Mouse (Mus musculus) inflammation-experienced regulatory T-cells (primary cell): ENCODE data around the gene Plekhs1. TPM values are rescaled to one million over a fixed set of nuclear protein-coding genes. Genes with fewer than 3 reads are reported as not detected.

Experiments used
- polyA plus RNA-seq, 2 experiments: library from polyadenylated mRNA; unstranded; fragments of 100-300 nt; shearing (Covaris generic); gene quantifications; one replicate each; pipeline ENCODE4 v1.2.1; 2017

Gene Plekhs1
- not detected for polyA plus RNA-seq

DNA sequence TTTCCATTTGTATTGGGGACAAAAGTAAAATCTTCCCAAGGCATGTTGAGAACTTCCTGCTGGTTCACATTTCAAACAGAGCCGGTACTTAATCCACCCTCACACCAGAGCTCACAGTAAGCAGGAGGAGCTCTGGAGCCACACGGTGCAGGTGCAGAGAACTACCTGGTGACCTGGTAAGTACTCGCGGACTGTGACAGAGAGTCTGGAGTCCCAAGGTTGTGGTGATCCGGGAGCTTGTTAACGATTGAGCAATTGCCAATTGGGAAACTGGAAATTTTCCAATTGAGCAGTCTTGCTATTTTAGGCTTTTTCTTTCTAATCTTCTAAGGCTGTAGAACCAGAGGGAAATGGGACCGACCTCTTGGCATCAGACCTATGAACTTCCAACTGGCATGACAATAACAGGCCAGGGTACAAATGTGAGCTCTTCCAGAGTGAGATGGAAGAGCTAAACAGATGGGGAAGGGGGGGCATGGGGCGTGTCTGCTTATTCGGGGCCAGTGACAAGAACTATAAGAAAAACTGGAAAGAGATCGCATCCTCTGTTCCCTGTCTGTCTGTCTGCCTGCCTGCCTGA, at the start of gene Plekhs1:
TSS of gene Plekhs1 (plus strand) at position 119 of the 580 bp plus-strand sequence.

Other genes starting within 250 kb of the Plekhs1 start
- under 1 TPM in 1 of 2 experiments, not detected in 1; 0.98 TPM for gene Habp2, start 174.5 kb upstream of the Plekhs1 start, polyA plus RNA-seq
- under 1 TPM; 0.05 to 0.48 TPM for gene Nrap, start 71.6 kb upstream of the Plekhs1 start, polyA plus RNA-seq
- 10 to 100 TPM; 40.8 to 51.2 TPM for gene Casp7, start 64.5 kb upstream of the Plekhs1 start, polyA plus RNA-seq
- gene Dclre1a, start 86.6 kb downstream of the Plekhs1 start, polyA plus RNA-seq, result 10 to 100 TPM in 1 of 2 experiments, 1 to 10 TPM in 1; 8.6 to 11.9 TPM
- gene Nhlrc2, start 86.6 kb downstream of the Plekhs1 start, polyA plus RNA-seq, result 10 to 100 TPM; 18.5 to 22.4 TPM